Mouse (Mus musculus) CH12.LX (cell line): ENCODE data around the gene Nmrk1. TPM values are rescaled to one million over a fixed set of nuclear protein-coding genes. Genes with fewer than 3 reads are reported as not detected.

Source experiments
- DNase-seq: peaks from one replicate; pipeline ENCODE4 v3.0.0-alpha.2; 2013; ENCODE audit errors: extremely low read depth
- H3K27ac ChIP-seq: 2 replicates; pipeline ENCODE4 v1.5.1; 2012; ENCODE audit warnings: low read depth, mild to moderate bottlenecking, control low read depth, moderate library complexity; ENCODE audit not compliant: insufficient read depth
- H3K27me3 ChIP-seq: replicated peaks from 2 replicates; pipeline ENCODE3; 2012; ENCODE audit warnings: inconsistent platforms
- H3K36me3 ChIP-seq, 2 experiments: replicated peaks in 1 of 2; 2 replicates each; pipeline versions ENCODE3 to v1.6.1; 2012; ENCODE audit warnings: inconsistent platforms in 1 of 2, low read length in 1 of 2, mild to moderate bottlenecking in 1 of 2, mixed read lengths in 1 of 2, moderate library complexity in 1 of 2; ENCODE audit not compliant: control insufficient read depth in 1 of 2, insufficient read depth in 1 of 2
- H3K4me1 ChIP-seq, 2 experiments: 2 replicates each; pipeline ENCODE4 v1.6.1; 2012; ENCODE audit warnings: inconsistent platforms in 1 of 2, moderate library complexity in 1 of 2; ENCODE audit not compliant: insufficient read depth in 2 of 2, control insufficient read depth in 1 of 2
- H3K4me2 ChIP-seq: 2 replicates; pipeline ENCODE4 v1.6.1; 2012; ENCODE audit warnings: low read depth, mild to moderate bottlenecking, control low read depth; ENCODE audit not compliant: poor library complexity, insufficient read depth, severe bottlenecking
- H3K4me3 ChIP-seq, 3 experiments: fragments of 150-350 bp in 1 of 3; sonication (generic) in 1 of 3; replicated peaks in 1 of 3; 2 replicates each; pipeline versions ENCODE3 to v1.5.1; 2011 to 2012; ENCODE audit warnings: low read depth in 2 of 3, low read length in 2 of 3, mild to moderate bottlenecking in 2 of 3, moderate library complexity in 2 of 3, control low read depth in 1 of 3, improper control_type of control experiment in 1 of 3, inconsistent platforms in 1 of 3, mixed read lengths in 1 of 3; ENCODE audit not compliant: poor library complexity in 1 of 3
- H3K79me2 ChIP-seq: replicated peaks from 2 replicates; pipeline ENCODE4 v1.6.1; 2012; ENCODE audit warnings: mild to moderate bottlenecking, moderate library complexity; ENCODE audit not compliant: control insufficient read depth, poor library complexity, insufficient read depth, severe bottlenecking; ENCODE audit errors: extremely low read depth
- H3K9ac ChIP-seq: 2 replicates; pipeline ENCODE4 v1.6.1; 2012; ENCODE audit warnings: low read depth, mild to moderate bottlenecking, control low read depth, moderate library complexity; ENCODE audit not compliant: insufficient read depth
- H3K9me3 ChIP-seq: replicated peaks from 2 replicates; pipeline ENCODE3; 2012; ENCODE audit warnings: low read length, inconsistent platforms, mixed read lengths
- BHLHE40 ChIP-seq: IDR thresholded peaks from 2 replicates; pipeline ENCODE4 v1.6.1; 2011; ENCODE audit warnings: mild to moderate bottlenecking, low read depth, low read length, improper control_type of control experiment
- CTCF ChIP-seq, 2 experiments: IDR thresholded peaks in 1 of 2; conservative IDR thresholded peaks in 1 of 2; 2 replicates each; pipeline ENCODE4 v1.5.1; 2011 to 2012; ENCODE audit warnings: low read depth in 2 of 2, low read length in 2 of 2, improper control_type of control experiment in 1 of 2, inconsistent platforms in 1 of 2, mild to moderate bottlenecking in 1 of 2, moderate library complexity in 1 of 2
- EP300 ChIP-seq: IDR thresholded peaks from 2 replicates; pipeline ENCODE4 v1.6.1; 2011; ENCODE audit warnings: low read length, improper control_type of control experiment
- GABPA ChIP-seq: IDR thresholded peaks from 2 replicates; pipeline ENCODE4 v1.6.1; 2012; ENCODE audit warnings: low read depth, low read length, improper control_type of control experiment, inconsistent platforms; ENCODE audit not compliant: insufficient replicate concordance
- IRF4 ChIP-seq: IDR thresholded peaks from 2 replicates; pipeline ENCODE4 v1.6.1; 2014; ENCODE audit warnings: low read depth, mild to moderate bottlenecking, inconsistent platforms, low read length, improper control_type of control experiment
- JUN ChIP-seq: IDR thresholded peaks from 2 replicates; pipeline ENCODE4 v1.6.1; 2011; ENCODE audit warnings: low read depth, mild to moderate bottlenecking, low read length, improper control_type of control experiment, moderate library complexity; ENCODE audit not compliant: insufficient read depth
- JUND ChIP-seq: conservative IDR thresholded peaks from 2 replicates; pipeline ENCODE4 v1.6.1; 2011; ENCODE audit warnings: low read depth, low read length, improper control_type of control experiment
- MAFK ChIP-seq: IDR thresholded peaks from 2 replicates; pipeline ENCODE4 v1.6.1; 2011; ENCODE audit warnings: low read length, improper control_type of control experiment; ENCODE audit not compliant: insufficient replicate concordance
- MAX ChIP-seq: IDR thresholded peaks from 2 replicates; pipeline ENCODE4 v1.6.1; 2011; ENCODE audit warnings: low read length, improper control_type of control experiment
- MEF2A ChIP-seq: IDR thresholded peaks from 2 replicates; pipeline ENCODE4 v1.6.1; 2014; ENCODE audit warnings: low read depth, mild to moderate bottlenecking, inconsistent platforms, low read length, improper control_type of control experiment, borderline replicate concordance
- MXI1 ChIP-seq: IDR thresholded peaks from 2 replicates; pipeline ENCODE4 v1.6.1; 2011; ENCODE audit warnings: mild to moderate bottlenecking, low read depth, low read length, improper control_type of control experiment
- MYC ChIP-seq: IDR thresholded peaks from 2 replicates; pipeline ENCODE4 v1.6.1; 2011; ENCODE audit warnings: low read depth, mild to moderate bottlenecking, improper control_type of control experiment, low read length
- PAX5 ChIP-seq: IDR thresholded peaks from 2 replicates; pipeline ENCODE4 v1.6.1; 2012; ENCODE audit warnings: low read length, inconsistent platforms, mixed read lengths
- POLR2A ChIP-seq: IDR thresholded peaks from 2 replicates; pipeline ENCODE4 v1.6.1; 2011; ENCODE audit warnings: low read depth, mild to moderate bottlenecking, improper control_type of control experiment, low read length
- RAD21 ChIP-seq: IDR thresholded peaks from 2 replicates; pipeline ENCODE4 v1.6.1; 2011; ENCODE audit warnings: low read depth, mild to moderate bottlenecking, low read length, improper control_type of control experiment, moderate library complexity
- RCOR1 ChIP-seq: conservative IDR thresholded peaks from 2 replicates; pipeline ENCODE4 v1.6.1; 2012; ENCODE audit warnings: low read depth, mild to moderate bottlenecking, inconsistent platforms, low read length, improper control_type of control experiment
- TBP ChIP-seq: conservative IDR thresholded peaks from 2 replicates; pipeline ENCODE4 v1.6.1; 2011; ENCODE audit warnings: low read depth, low read length, improper control_type of control experiment
- TCF12 ChIP-seq: IDR thresholded peaks from 2 replicates; pipeline ENCODE4 v1.6.1; 2014; ENCODE audit warnings: low read depth, mild to moderate bottlenecking, inconsistent platforms, low read length, improper control_type of control experiment
- UBTF ChIP-seq: IDR thresholded peaks from 2 replicates; pipeline ENCODE4 v1.6.1; 2012; ENCODE audit warnings: low read depth, mild to moderate bottlenecking, inconsistent platforms, low read length, improper control_type of control experiment, moderate library complexity
- ZC3H11A ChIP-seq: IDR thresholded peaks from 2 replicates; pipeline ENCODE4 v1.6.1; 2012; ENCODE audit warnings: low read depth, mild to moderate bottlenecking, inconsistent platforms, low read length, improper control_type of control experiment
- ZNF384 ChIP-seq: IDR thresholded peaks from 2 replicates; pipeline ENCODE4 v1.6.1; 2012; ENCODE audit warnings: low read depth, low read length, improper control_type of control experiment, inconsistent platforms
- dilution Hi-C: fragments of 300-500 bp; cut with MboI; formaldehyde crosslinking; loops from 2 replicates; pipeline ENCODE4 v1.14.3; 2020; ENCODE audit warnings: low sequenced_read_pairs; ENCODE audit not compliant: extremely low pct_unique_long_range_greater_than_20kb, extremely low pct_ligation_motif_present
- in situ Hi-C: fragments of 300-500 bp; cut with MboI; formaldehyde crosslinking; loops from 3 replicates; pipeline ENCODE4 v1.14.3; 2019; ENCODE audit warnings: low sequenced_read_pairs, low pct_ligation_motif_present, low pct_unique_long_range_greater_than_20kb, mixed read lengths
- polyA plus RNA-seq: library from polyadenylated mRNA; unstranded; fragments of >175 nt; gene quantifications from 2 replicates; pipeline ENCODE4 v1.2.1, GENCODE M21; 2012; ENCODE audit warnings: low read depth; ENCODE audit not compliant: insufficient read length
- total RNA-seq, 2 experiments: library from RNA; depleted of rRNA; stranded (reverse); fragments of 300-350 nt in 1 of 2; fragments of >200 nt in 1 of 2; gene quantifications; 2 replicates each; pipeline ENCODE4 v1.2.3; 2012 to 2014

The Nmrk1 gene
- total and polyA plus RNA-seq, 3 experiments, result 9.7 to 10.1 (median 9.8) TPM

DNA sequence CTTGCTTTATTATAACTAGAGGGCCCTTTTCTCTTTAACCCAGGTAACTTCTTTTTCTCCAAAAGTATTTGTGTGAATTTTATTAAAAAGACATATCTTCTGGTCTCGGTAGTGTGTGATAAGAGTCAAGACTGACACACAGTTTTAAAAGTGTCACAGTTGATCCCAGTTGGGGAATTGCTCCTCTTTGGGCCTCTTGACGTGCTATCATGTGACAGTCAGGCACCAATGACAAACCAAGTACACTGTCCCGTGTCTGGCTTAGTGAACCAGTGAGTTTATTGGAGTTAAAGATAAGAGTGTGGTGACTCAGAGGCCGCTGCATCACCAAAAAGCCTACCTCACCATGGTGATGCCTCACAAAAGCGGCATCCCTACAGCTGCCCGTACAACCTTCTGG lies 12.3 kb downstream of the Nmrk1 start:
- Histone ChIP-seq H3K27me3 (no peaks in the 10 kb centered on the region), H3K9ac (no peak overlapping the region)
- in situ Hi-C loops, result no loop called here

DNA sequence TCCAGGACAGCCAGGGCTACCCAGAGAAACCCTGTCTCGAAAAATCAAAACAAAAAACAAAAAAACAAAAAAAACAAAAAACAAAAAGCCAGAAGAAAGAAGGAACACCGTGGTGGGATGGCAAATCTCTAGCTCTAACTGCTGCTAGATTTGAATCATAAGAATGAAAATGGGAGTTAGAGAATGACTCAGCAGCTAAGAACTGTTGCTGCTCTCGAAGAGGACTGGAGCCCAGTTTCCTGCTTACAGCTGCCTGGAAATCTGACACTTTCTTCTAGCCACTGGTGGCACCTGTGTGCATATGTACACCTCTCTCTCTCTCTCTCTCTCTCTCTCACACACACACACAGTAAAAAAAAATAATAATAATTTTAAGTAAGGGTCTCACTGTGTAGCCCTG lies 14.6 kb downstream of the Nmrk1 start:
- H3K4me2 ChIP-seq, result no peak overlapping the region
- peaks cover 17 to 44% of the 10 kb centered on the region in 2 experiments for H3K4me1 ChIP-seq

More for the DNA sequence above, 12.3 kb downstream of the Nmrk1 start:
- TF ChIP-seq ZC3H11A, result no peak
- TF ChIP-seq MEF2A, result no peak
- TF ChIP-seq POLR2A, result no peak
- TF ChIP-seq RCOR1, result no peak
- TF ChIP-seq PAX5, result no peak
- TF ChIP-seq MAFK, result no peak
- Histone ChIP-seq H3K27ac (no peak overlapping the region), H3K4me1 (peaks cover 10 to 46% of the 10 kb centered on the region in 2 experiments), H3K36me3 (peaks cover 14 to 27% of the 10 kb centered on the region in 2 experiments), H3K9me3 (no peaks in the 10 kb centered on the region), H3K79me2 (no peaks in the 10 kb centered on the region), H3K4me2 (no peak overlapping the region), H3K4me3 (no peak overlapping the region)
- dilution Hi-C loops, result no loop called here
- DNase-seq, result peak; percentile 43

DNA sequence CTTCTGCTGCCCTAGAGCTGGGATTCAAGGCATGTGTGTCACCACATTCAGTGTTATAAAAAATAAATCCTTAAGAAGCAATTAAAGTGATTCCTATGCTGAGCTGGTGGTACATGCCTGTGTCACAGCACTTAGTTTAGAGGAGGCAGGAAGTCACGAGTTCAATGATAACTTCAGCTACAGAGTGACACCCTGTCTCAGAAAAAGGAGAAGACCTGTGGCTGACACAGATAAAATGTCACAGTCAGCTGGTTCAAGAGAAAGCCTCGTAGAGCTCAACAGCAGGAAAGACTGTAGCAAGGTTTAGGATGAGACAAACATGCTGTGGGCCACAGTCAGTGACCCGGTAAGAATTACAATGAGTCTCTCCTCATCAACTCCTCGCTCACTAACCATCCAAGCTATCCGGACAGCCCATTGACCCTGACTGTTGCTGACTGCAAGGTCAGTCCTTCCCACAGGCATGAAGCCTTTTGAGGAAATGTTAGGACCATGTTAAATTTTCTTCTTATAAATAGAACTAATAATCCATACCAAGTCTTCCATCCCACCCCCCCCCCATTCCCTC lies 15.2 kb downstream of the Nmrk1 start:
- in situ Hi-C loops, result no loop called here
- peak; percentile 29 for DNase-seq
- dilution Hi-C loops, result no loop called here
- peak overlapping the region; percentile 25 for H3K27ac ChIP-seq
- TF ChIP-seq BHLHE40, result no peak
- no peak for TF ChIP-seq GABPA
- no peak for TF ChIP-seq ZNF384
- TF ChIP-seq CTCF (conservative IDR thresholded peaks at IDR 0.05 in 1 of 2, IDR thresholded peaks at IDR 0.05 in 1 of 2; ENCODE audit: low read depth in 2 of 2, low read length in 2 of 2), result no peak
- TF ChIP-seq JUND, result no peak
- TF ChIP-seq MXI1, result no peak
- TF ChIP-seq UBTF, result no peak
- no peak for TF ChIP-seq MAX
- TF ChIP-seq MAFK, result no peak
- TF ChIP-seq MYC, result no peak
- no peak for TF ChIP-seq RAD21
- no peak overlapping the region for H3K9ac ChIP-seq
- no peaks in the 10 kb centered on the region for H3K79me2 ChIP-seq
- no peak overlapping the region for H3K4me2 ChIP-seq
- H3K27me3 ChIP-seq, result no peaks in the 10 kb centered on the region
- no peak overlapping the region for H3K4me3 ChIP-seq
- H3K4me1 ChIP-seq, result peaks cover 17 to 44% of the 10 kb centered on the region in 2 experiments
- H3K9me3 ChIP-seq, result no peaks in the 10 kb centered on the region
- peaks cover 11 to 24% of the 10 kb centered on the region in 2 experiments for H3K36me3 ChIP-seq

More for the DNA sequence above, 14.6 kb downstream of the Nmrk1 start:
- H3K9me3 ChIP-seq, result no peaks in the 10 kb centered on the region
- dilution Hi-C loops (no loop called here), in situ Hi-C loops (no loop called here)
- no peaks in the 10 kb centered on the region for H3K27me3 ChIP-seq
- no peak overlapping the region for H3K4me3 ChIP-seq
- peak; percentile 68 for DNase-seq
- TF ChIP-seq RCOR1, result 0 out of 2 replicates have a peak, but pooled peaks have one; percentile 75
- peak; percentile 91 for TF ChIP-seq EP300
- TF ChIP-seq IRF4, result peak; percentile 91
- TF ChIP-seq TCF12, result peak; percentile 78
- TF ChIP-seq UBTF, result no peak
- TF ChIP-seq ZNF384, result peak; percentile 56
- TF ChIP-seq PAX5, result no peak
- peak; percentile 90 for TF ChIP-seq JUND
- peak; percentile 57; the same call in 1 of the 2 replicates for TF ChIP-seq MAFK
- TF ChIP-seq JUN, result peak; percentile 81
- TF ChIP-seq MEF2A, result peak; percentile 28; the same call in 1 of the 2 replicates
- no peak for TF ChIP-seq TBP
- peaks cover 14 to 26% of the 10 kb centered on the region in 2 experiments for H3K36me3 ChIP-seq
- H3K79me2 ChIP-seq, result no peaks in the 10 kb centered on the region
- no peak overlapping the region for H3K9ac ChIP-seq
- no peak overlapping the region for H3K27ac ChIP-seq
